9 mouse cellular contexts compared by ENCODE assay signal in genomic region chr12:112955800-112956199, GRCm38 (mm10). TPM values are rescaled to one million over a fixed set of nuclear protein-coding genes. Genes with fewer than 3 reads are reported as not detected.
DNase-seq lines count a peak whose midpoint lies in the region; ATAC-seq and TF ChIP-seq lines count a peak whose summit lies in the region.
"Had no signal": no experiment of that assay in that cellular context is flagged by ENCODE, and none has a peak within 500 bp of the region (broad histone marks: within the 10 kb centered on the region; RNA-seq: fewer than 3 reads in every experiment).

No protein-coding gene starts in this region.

- no peak overlapping the region for H3K27ac ChIP-seq in lung, embryonic 14.5 days (ENCODE audit: low read depth)
- H3K27ac ChIP-seq: heart, embryonic 15.5 days had no signal

- peaks cover 19% of the 10 kb centered on the region for H3K27me3 ChIP-seq in G1E (ENCODE audit: insufficient read depth, low read length)
- no peaks in the 10 kb centered on the region for H3K27me3 ChIP-seq in lung, embryonic 14.5 days (ENCODE audit: insufficient read depth, low read length)
- H3K27me3 ChIP-seq: heart, embryonic 15.5 days had no signal

- H3K9me3 ChIP-seq in G1E (replicated peaks): no peaks in the 10 kb centered on the region
- H3K9me3 ChIP-seq in lung, embryonic 14.5 days (ENCODE audit: low read depth, low read length): no peaks in the 10 kb centered on the region
- H3K9me3 ChIP-seq: heart, embryonic 15.5 days had no signal

- ATAC-seq in G1E (ENCODE audit: extremely low read depth, insufficient number of reproducible peaks, low FRiP score, poor library complexity, severe bottlenecking): peak; percentile 76
- peak; percentile 79 for ATAC-seq in erythroid progenitor cell, adult 5-6 weeks (replicated peaks; ENCODE audit: low FRiP score, poor library complexity, severe bottlenecking)
- peak; percentile 46; the same call in 1 of the 2 replicates for ATAC-seq in lung, embryonic 14.5 days (ENCODE audit: insufficient read depth)

- no peak overlapping the region for H3K4me2 ChIP-seq in lung, embryonic 14.5 days
- H3K4me2 ChIP-seq: heart, embryonic 15.5 days had no signal

- H3K36me3 ChIP-seq in G1E (replicated peaks): peaks cover 62% of the 10 kb centered on the region
- peaks cover 22% of the 10 kb centered on the region for H3K36me3 ChIP-seq in lung, embryonic 14.5 days (ENCODE audit: insufficient read depth)

- H3K9ac ChIP-seq in lung, embryonic 14.5 days: no peak overlapping the region
- H3K9ac ChIP-seq: heart, embryonic 15.5 days had no signal

- DNase-seq in G1E (ENCODE audit: low spot score): peak; percentile 69
- peak; percentile 84 for DNase-seq in brain, adult 2 months (ENCODE audit: low read depth, low spot score)
- peak; percentile 42 for DNase-seq in heart, postnatal 25 days (ENCODE audit: low spot score)
- DNase-seq in layer of hippocampus, adult 18-20 months (ENCODE audit: low spot score in 2 of 2): peak; percentile 58 to 85
- peak; percentile 84 for DNase-seq in lung, embryonic 14.5 days
- DNase-seq in retina, embryonic 14.5 days (ENCODE audit: low spot score): peak; percentile 86
- peak; percentile 76 for DNase-seq in urinary bladder, postnatal 25 days (ENCODE audit: low spot score)

- intact Hi-C loops in heart, postnatal 25 days (cut with DNase I): loop anchor here (1.0 to 5.0 kb wide), 4 partner anchors 80 to 202 kb away; partner anchors contain the start of genes Tedc1 and Tex22

- WGBS in lung, embryonic 14.5 days: 39% methylated on average over 4 of the region's 4 CpGs

- H3K4me3 ChIP-seq in G1E (ENCODE audit: low read depth, low read length): no peak overlapping the region
- no peak overlapping the region for H3K4me3 ChIP-seq in lung, embryonic 14.5 days (ENCODE audit: low read depth, low read length)
- H3K4me3 ChIP-seq: heart, embryonic 15.5 days had no signal

- TF ChIP-seq CTCF in G1E (IDR thresholded peaks at IDR 0.05; ENCODE audit: low read depth, low read length): peak; percentile 99
- TF ChIP-seq CTCF in lung, embryonic 14.5 days (IDR thresholded peaks at IDR 0.05; ENCODE audit: low read depth): peak; percentile 90

- H3K4me1 ChIP-seq in G1E (ENCODE audit: insufficient read depth, low read depth, low read length): peaks cover 16% of the 10 kb centered on the region
- peaks cover 1% of the 10 kb centered on the region; the same call in 1 of the 2 replicates for H3K4me1 ChIP-seq in lung, embryonic 14.5 days (ENCODE audit: insufficient read depth)

RNA-seq across cellular contexts. Expression of gene Nudt14, which starts 13.9 kb away (rescaled TPM):
- total RNA-seq in G1E (2014; fragmentation: Nextera tagmentation) (6.2 and 9.2 TPM in 2 replicates), G1E (2017) (22.2 and 28.1 TPM in 2 replicates)
- 13.3 and 13.7 TPM in 2 replicates for polyA plus RNA-seq in G1E (2012)
- 12.3 TPM in 1 of 2 replicates, not detected in the other for total RNA-seq in erythroid progenitor cell, adult 5-6 weeks (2015; ENCODE audit: low replicate concordance)
- 2.5 and 3.3 TPM in 2 replicates for total RNA-seq in erythroid progenitor cell, adult 5-6 weeks (2017; ENCODE audit: low replicate concordance)
- total RNA-seq in heart, postnatal 25 days (2021): 1 to 10 TPM; 4.4 to 5.7 TPM
- 10 to 100 TPM; 12.8 to 14.6 TPM for total RNA-seq in layer of hippocampus, adult 18-20 months (2021)
- 107 and 116 TPM in 2 replicates for polyA plus RNA-seq in lung, embryonic 14.5 days (2014; fragmentation: Nextera tagmentation; extraction: Ambion mirVana)

RNA-seq across cellular contexts. Expression of gene Btbd6, which starts 20.5 kb away (rescaled TPM):
- total RNA-seq in G1E (2014; fragmentation: Nextera tagmentation): 9.0 and 15.9 TPM in 2 replicates
- total RNA-seq in G1E (2017): 10.2 and 11.1 TPM in 2 replicates
- polyA plus RNA-seq in G1E (2012): 68.3 and 101 TPM in 2 replicates
- total RNA-seq in erythroid progenitor cell, adult 5-6 weeks (2015; ENCODE audit: low replicate concordance): 0.84 and 3.2 TPM in 2 replicates
- 0.68 and 1.0 TPM in 2 replicates for total RNA-seq in erythroid progenitor cell, adult 5-6 weeks (2017; ENCODE audit: low replicate concordance)
- 10 to 100 TPM; 21.0 to 21.9 TPM for total RNA-seq in heart, postnatal 25 days (2021)
- 10 to 100 TPM; 56.3 to 62.2 TPM for total RNA-seq in layer of hippocampus, adult 18-20 months (2021)
- polyA plus RNA-seq in lung, embryonic 14.5 days (2014; fragmentation: Nextera tagmentation; extraction: Ambion mirVana): 26.4 and 26.7 TPM in 2 replicates

RNA-seq across cellular contexts. Expression of gene Jag2, which starts 26.2 kb away (rescaled TPM):
- total RNA-seq in G1E (2014; fragmentation: Nextera tagmentation) (1.8 and 3.5 TPM in 2 replicates), G1E (2017) (0.44 and 1.4 TPM in 2 replicates)
- polyA plus RNA-seq in G1E (2012): 0.60 and 0.62 TPM in 2 replicates
- total RNA-seq in erythroid progenitor cell, adult 5-6 weeks (2015; ENCODE audit: low replicate concordance): not detected in 2 replicates
- total RNA-seq in erythroid progenitor cell, adult 5-6 weeks (2017; ENCODE audit: low replicate concordance): 0.26 TPM in 1 of 2 replicates, not detected in the other
- total RNA-seq in heart, postnatal 25 days (2021): 10 to 100 TPM; 22.4 to 34.7 TPM
- total RNA-seq in layer of hippocampus, adult 18-20 months (2021): 10 to 100 TPM; 42.6 to 44.2 TPM
- 6.3 and 8.0 TPM in 2 replicates for polyA plus RNA-seq in lung, embryonic 14.5 days (2014; fragmentation: Nextera tagmentation; extraction: Ambion mirVana)

RNA-seq across cellular contexts. Expression of gene Brf1, which starts 44.7 kb away (rescaled TPM):
- total RNA-seq in G1E (2014; fragmentation: Nextera tagmentation) (63.4 and 95.9 TPM in 2 replicates), G1E (2017) (76.4 and 77.1 TPM in 2 replicates)
- polyA plus RNA-seq in G1E (2012): 44.0 and 46.8 TPM in 2 replicates
- 55.1 and 57.4 TPM in 2 replicates for total RNA-seq in erythroid progenitor cell, adult 5-6 weeks (2015; ENCODE audit: low replicate concordance)
- total RNA-seq in erythroid progenitor cell, adult 5-6 weeks (2017; ENCODE audit: low replicate concordance): 172 and 200 TPM in 2 replicates
- 10 to 100 TPM; 23.5 to 25.1 TPM for total RNA-seq in heart, postnatal 25 days (2021)
- 10 to 100 TPM; 48.3 to 55.2 TPM for total RNA-seq in layer of hippocampus, adult 18-20 months (2021)
- polyA plus RNA-seq in lung, embryonic 14.5 days (2014; fragmentation: Nextera tagmentation; extraction: Ambion mirVana): 61.7 and 65.9 TPM in 2 replicates

RNA-seq across cellular contexts. Expression of gene Pacs2, which starts 58.5 kb away (rescaled TPM):
- total RNA-seq in G1E (2014; fragmentation: Nextera tagmentation) (45.0 and 47.0 TPM in 2 replicates), G1E (2017) (17.0 and 18.3 TPM in 2 replicates)
- 19.9 and 21.1 TPM in 2 replicates for polyA plus RNA-seq in G1E (2012)
- total RNA-seq in erythroid progenitor cell, adult 5-6 weeks (2015; ENCODE audit: low replicate concordance): 68.3 and 88.3 TPM in 2 replicates
- 44.9 and 45.7 TPM in 2 replicates for total RNA-seq in erythroid progenitor cell, adult 5-6 weeks (2017; ENCODE audit: low replicate concordance)
- 10 to 100 TPM; 35.5 to 35.9 TPM for total RNA-seq in heart, postnatal 25 days (2021)
- total RNA-seq in layer of hippocampus, adult 18-20 months (2021): 10 to 100 TPM; 88.3 to 90.3 TPM
- polyA plus RNA-seq in lung, embryonic 14.5 days (2014; fragmentation: Nextera tagmentation; extraction: Ambion mirVana): 12.3 and 15.6 TPM in 2 replicates

Comparison
In these comparisons a context has a peak if more than half of its experiments do, and no peak if none do; other contexts are left out.
1. RNA of gene Jag2, which starts 26.2 kb away (total RNA-seq): 42.6 to 44.2 TPM in layer of hippocampus, adult 18-20 months and 22.4 to 34.7 TPM in heart, postnatal 25 days; 0.44 to 3.5 TPM in G1E and 0.26 TPM in erythroid progenitor cell, adult 5-6 weeks; every median in the first group is over 4 times any median in the second.
2. Peak in every context shown above with its lines, with median percentiles within 50 percentile points of each other: ATAC-seq and DNase-seq.